Mouse (Mus musculus): ENCODE measurements around the gene Dnah8.

Dnah8 gene

GRCm38 (mm10) chr17:30663170-30663569 is 39.0 kb downstream of the Dnah8 start:
- DNase-seq (ENCODE audit: low spot score), result no peak

- no peak for DNase-seq (ENCODE audit: low spot score)
Observed at GRCm38 (mm10) chr17:30664856-30665255, 40.7 kb downstream of the Dnah8 start.

- no peak for DNase-seq (ENCODE audit: low spot score)
Observed at GRCm38 (mm10) chr17:30672556-30672955, 48.4 kb downstream of the Dnah8 start.

GRCm38 (mm10) chr17:30673023-30673422 is 48.9 kb downstream of the Dnah8 start:
- DNase-seq (ENCODE audit: low spot score), result no peak

- DNase-seq (ENCODE audit: low spot score), result no peak
Observed at GRCm38 (mm10) chr17:30675021-30675740, 51.0 kb downstream of the Dnah8 start.

GRCm38 (mm10) chr17:30678523-30678922 is 54.4 kb downstream of the Dnah8 start:
- no peak for DNase-seq (ENCODE audit: low spot score)

- DNase-seq (ENCODE audit: low spot score), result no peak
Observed at GRCm38 (mm10) chr17:30679612-30680011, 55.5 kb downstream of the Dnah8 start.

GRCm38 (mm10) chr17:30681604-30682003 is 57.5 kb downstream of the Dnah8 start:
- DNase-seq (ENCODE audit: low spot score), result peak; percentile 48

GRCm38 (mm10) chr17:30690181-30690580 is 66.0 kb downstream of the Dnah8 start:
- DNase-seq (ENCODE audit: low spot score), result no peak

GRCm38 (mm10) chr17:30691481-30691880 is 67.3 kb downstream of the Dnah8 start:
- no peak for DNase-seq (ENCODE audit: low spot score)

GRCm38 (mm10) chr17:30694281-30694680 is 70.1 kb downstream of the Dnah8 start:
- DNase-seq (ENCODE audit: low spot score), result no peak

- DNase-seq (ENCODE audit: low spot score), result no peak
Observed at GRCm38 (mm10) chr17:30714732-30715131, 90.6 kb downstream of the Dnah8 start.

GRCm38 (mm10) chr17:30718197-30718596 is 94.0 kb downstream of the Dnah8 start:
- no peak for DNase-seq (ENCODE audit: low spot score)

GRCm38 (mm10) chr17:30719031-30719430 is 94.9 kb downstream of the Dnah8 start:
- no peak for DNase-seq (ENCODE audit: low spot score)

GRCm38 (mm10) chr17:30727788-30728187 is 103.6 kb downstream of the Dnah8 start:
- DNase-seq (ENCODE audit: low spot score), result no peak

GRCm38 (mm10) chr17:30732736-30733135 is 108.6 kb downstream of the Dnah8 start:
- no peak for DNase-seq (ENCODE audit: low spot score)

GRCm38 (mm10) chr17:30734770-30735169 is 110.6 kb downstream of the Dnah8 start:
- DNase-seq (ENCODE audit: low spot score), result no peak

GRCm38 (mm10) chr17:30735454-30735853 is 111.3 kb downstream of the Dnah8 start:
- DNase-seq (ENCODE audit: low spot score), result no peak

GRCm38 (mm10) chr17:30737797-30738196 is 113.6 kb downstream of the Dnah8 start:
- DNase-seq (ENCODE audit: low spot score), result peak; percentile 47

GRCm38 (mm10) chr17:30739769-30740168 is 115.6 kb downstream of the Dnah8 start:
- DNase-seq (ENCODE audit: low spot score), result no peak

- no peak for DNase-seq (ENCODE audit: low spot score)
Observed at GRCm38 (mm10) chr17:30743947-30744346, 119.8 kb downstream of the Dnah8 start.

GRCm38 (mm10) chr17:30746056-30747024 is 122.2 kb downstream of the Dnah8 start:
- peak; percentile 53 for DNase-seq (ENCODE audit: low spot score)

- no peak for DNase-seq (ENCODE audit: low spot score)
Observed at GRCm38 (mm10) chr17:30749391-30749790, 125.2 kb downstream of the Dnah8 start.

All from urinary bladder, postnatal 14 days (tissue).